Mouse (Mus musculus): Measurements from ENCODE around the gene Slc2a4.
A peak's percentile ranks its signal among the peaks of the same experiment; 100 is the strongest.

The Slc2a4 gene

DNA sequence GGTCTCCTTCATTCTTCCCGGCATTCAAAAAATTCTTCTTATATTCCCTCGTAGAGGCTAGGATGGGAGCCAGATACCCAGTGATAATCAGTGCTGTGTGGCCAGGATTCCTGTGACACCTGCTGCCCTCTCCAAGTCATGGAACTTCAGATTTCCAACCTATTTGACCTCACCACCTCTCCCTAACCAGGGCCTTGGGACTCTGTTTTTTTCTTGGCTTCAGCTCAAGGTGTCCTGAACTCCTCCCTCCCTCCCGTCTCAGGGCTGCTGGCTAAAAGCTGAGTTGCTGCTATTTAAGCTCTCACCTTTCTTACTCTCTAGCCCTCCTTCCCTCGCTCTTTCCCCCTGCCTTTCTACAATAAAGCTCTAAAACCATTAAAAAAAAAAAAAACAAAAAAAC lies 48.1 kb downstream of the Slc2a4 start:
- peak; percentile 55 for DNase-seq

DNA sequence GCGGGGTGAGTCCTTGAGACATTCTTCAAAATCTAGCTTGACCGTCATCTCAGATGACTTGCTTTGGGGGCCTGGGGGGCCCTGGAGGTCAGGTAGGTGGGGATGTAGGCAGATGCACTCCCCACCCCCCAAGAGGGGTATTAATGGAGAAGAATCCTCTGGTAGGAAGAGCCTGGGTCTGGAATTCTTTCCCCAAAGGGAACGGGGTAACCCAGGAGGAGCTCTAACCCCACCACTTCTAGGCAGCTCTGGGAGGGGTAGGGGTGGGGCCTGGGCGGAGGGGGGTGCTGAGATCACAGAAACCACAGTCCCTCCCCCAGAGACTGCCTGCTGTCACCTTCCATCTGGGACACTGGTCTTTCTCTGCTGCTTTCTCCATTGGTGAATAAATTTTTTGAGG lies 52.7 kb downstream of the Slc2a4 start, which contains the start of gene Acap1:
TSS of gene Acap1 (minus strand) at position 249 of the 400 bp plus-strand sequence.
- DNase-seq = no peak

DNA sequence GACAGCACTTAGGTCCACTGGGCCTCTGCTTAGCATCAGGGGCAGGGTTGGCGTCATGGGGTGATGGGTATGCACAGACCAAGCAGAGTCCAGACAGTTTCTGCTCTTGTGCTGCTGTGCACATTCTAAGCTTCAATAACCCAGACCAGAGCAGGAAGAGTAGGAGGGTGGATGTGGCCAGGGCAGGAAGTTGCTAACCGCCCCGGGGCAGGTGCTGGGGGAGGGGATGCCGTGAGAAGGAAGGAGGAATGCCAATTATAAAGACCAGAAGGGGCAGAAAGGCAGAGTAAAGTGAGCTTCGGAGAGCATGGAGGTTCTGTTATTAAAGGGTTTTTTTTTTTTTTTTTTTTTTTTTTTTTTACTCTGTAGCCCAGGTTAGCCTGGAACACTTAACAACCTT lies 53.3 kb downstream of the Slc2a4 start:
- no peak for DNase-seq

Measured in cerebellum, adult 9-11 months (tissue).